Mouse (Mus musculus): ENCODE measurements around the gene Smagp. TPM values are rescaled to one million over a fixed set of nuclear protein-coding genes. Genes with fewer than 3 reads are reported as not detected.

Smagp gene
- polyA plus RNA-seq, 1 experiment from 2014 or later: 5.1 TPM

DNA sequence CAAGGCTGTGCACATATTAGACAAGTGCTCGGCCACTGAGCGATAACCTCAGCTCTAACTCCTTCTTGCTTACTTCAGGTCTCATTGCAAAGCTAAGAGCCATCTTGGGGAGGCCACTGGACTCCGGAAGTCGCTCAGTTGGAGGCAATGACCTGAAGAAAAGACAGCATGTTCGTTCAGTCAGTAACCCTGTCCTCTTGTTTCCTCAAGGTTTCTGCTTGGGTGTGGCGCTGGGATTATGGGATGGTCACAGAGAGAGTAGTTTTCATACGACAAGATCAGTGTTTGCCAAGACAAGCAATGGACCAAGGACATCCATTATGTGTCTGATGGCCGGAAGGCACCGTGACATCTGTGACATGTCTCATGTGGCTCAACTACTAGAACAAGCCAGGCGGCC lies 37.8 kb upstream of the Smagp start:
- Histone ChIP-seq H3K9me3 (no peaks in the 10 kb centered on the region), H3K27ac (no peak overlapping the region), H3K4me1 (no peaks in the 10 kb centered on the region), H3K4me3 (no peak overlapping the region), H3K36me3 (no peaks in the 10 kb centered on the region), H3K9ac (no peak overlapping the region), H3K27me3 (replicated peaks) (no peaks in the 10 kb centered on the region), H3K4me2 (replicated peaks) (no peak overlapping the region)
- WGBS: 90% methylated on average over 10 of the region's 10 CpGs
- ATAC-seq (ENCODE audit: low FRiP score, low read depth): no peak

DNA sequence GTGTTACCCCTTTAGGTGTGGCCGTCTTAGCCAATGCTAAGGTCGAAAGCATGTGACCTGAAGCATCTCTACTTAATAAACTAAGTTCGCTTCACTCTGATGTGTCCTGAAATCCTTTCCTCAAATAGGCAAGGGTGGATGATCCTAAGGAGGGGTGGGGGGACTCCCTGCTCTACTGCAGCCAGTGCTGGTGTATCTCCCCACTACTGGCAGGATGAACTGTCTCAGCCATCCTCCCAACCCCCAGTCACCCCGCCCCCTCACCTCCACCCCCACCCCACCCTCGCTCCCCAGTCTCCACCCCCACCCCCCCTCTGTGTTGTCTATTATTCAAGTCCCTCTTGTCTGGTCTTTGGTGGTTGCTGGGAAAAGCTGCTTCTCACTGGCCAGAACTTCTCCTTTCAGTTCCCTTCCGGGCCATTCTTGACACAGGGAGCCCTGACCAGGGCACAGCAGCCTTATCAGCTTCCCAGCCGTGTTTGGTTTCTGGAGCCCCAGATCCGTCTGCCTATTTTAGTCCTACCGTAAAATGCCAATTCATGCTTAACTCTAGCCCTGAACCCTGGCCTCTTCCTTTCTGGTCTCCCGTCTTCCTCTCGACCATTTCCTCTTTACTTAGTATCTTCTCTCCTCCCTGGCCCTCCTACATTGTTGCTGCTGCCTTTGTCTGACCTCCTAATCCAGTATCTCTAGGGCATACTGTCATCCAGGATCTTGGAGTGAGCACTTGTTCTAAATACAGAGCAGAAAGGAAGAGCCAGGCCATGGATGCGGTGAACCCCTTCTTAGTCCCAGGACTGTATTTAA lies 37.0 kb upstream of the Smagp start:
- WGBS: 41% methylated on average over 12 of the region's 12 CpGs
- no peak overlapping the region for H3K4me2 ChIP-seq (replicated peaks)
- H3K27me3 ChIP-seq (replicated peaks): no peaks in the 10 kb centered on the region
- ATAC-seq (ENCODE audit: low FRiP score, low read depth): no peak
- no peaks in the 10 kb centered on the region for H3K4me1 ChIP-seq
- H3K27ac ChIP-seq: no peak overlapping the region
- no peak overlapping the region for H3K9ac ChIP-seq
- H3K9me3 ChIP-seq: no peaks in the 10 kb centered on the region
- no peak overlapping the region for H3K4me3 ChIP-seq
- H3K36me3 ChIP-seq: no peaks in the 10 kb centered on the region

DNA sequence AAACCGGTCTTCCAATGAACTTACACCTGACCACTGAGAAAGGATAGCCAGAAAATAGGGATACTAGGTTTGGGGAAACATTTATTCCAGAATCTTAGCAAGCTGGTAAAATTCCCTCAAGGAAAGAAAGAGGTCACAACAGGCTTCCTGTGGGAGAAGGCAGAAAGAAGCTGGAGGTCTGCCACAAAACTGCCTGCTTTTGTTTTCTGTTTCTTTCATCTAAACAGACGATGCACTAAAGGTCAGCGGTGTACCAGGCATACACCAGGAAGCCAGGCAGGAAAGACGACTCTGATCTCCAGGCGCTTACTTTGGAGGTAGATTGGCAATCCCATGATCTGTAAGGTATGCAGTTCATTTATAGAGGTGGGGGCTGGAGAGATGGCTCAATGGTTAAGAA lies 34.1 kb upstream of the Smagp start:
- no peak overlapping the region for H3K4me3 ChIP-seq
- no peak for ATAC-seq (ENCODE audit: low FRiP score, low read depth)
- 61% methylated on average over 5 of the region's 5 CpGs for WGBS
- 0 out of 2 replicates have a peak, but pooled peaks cover 6% of the 10 kb centered on the region for H3K4me1 ChIP-seq
- no peak overlapping the region for H3K27ac ChIP-seq
- H3K27me3 ChIP-seq (replicated peaks): no peaks in the 10 kb centered on the region
- H3K4me2 ChIP-seq (replicated peaks): no peak overlapping the region
- H3K9me3 ChIP-seq: no peaks in the 10 kb centered on the region
- no peaks in the 10 kb centered on the region for H3K36me3 ChIP-seq
- no peak overlapping the region for H3K9ac ChIP-seq

DNA sequence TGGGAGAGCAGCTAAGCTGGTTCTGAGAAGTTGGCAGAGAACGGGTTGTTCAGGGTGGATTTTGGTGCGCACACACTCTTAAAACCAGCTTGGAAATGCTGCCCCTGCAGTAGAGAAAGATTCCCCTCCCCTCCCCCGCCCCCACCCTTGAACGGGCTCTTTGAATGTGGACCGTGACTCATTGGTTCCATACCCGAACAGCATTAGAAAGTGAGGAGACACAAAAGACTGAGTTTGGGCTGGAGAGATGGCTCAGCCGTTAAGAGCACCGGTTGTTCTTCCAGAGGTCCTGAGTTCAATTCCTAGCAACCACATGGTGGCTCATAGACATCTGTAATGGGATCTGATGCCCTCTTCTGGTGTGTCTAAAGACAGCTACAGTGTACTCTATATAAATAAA lies 33.3 kb upstream of the Smagp start:
- H3K27ac ChIP-seq: no peak overlapping the region
- no peak for ATAC-seq (ENCODE audit: low FRiP score, low read depth)
- WGBS: 65% methylated on average over 8 of the region's 8 CpGs

DNA sequence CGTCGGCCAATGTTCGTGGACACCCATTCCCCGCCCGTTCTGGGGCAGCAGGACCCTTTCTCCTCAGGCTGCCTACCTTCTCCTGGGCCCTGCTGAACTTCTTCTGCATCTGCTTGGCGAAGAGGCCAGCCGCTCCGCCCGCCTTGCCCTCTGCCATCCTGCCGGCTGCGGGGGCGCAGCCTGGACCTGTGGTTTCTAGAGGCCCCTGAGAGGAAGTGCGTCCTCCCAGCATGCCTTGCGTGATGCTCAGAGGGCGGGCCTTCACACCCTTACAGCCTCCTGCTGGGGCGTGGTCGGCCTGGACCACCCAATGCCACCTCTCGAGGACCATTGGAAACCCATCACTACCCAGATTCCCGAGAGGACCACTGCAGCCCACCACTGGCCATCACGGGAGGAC lies 32.6 kb upstream of the Smagp start, which contains the start of gene Bin2:
TSS of gene Bin2 (minus strand) at position 217 of the 400 bp plus-strand sequence.
- no peak for ATAC-seq (ENCODE audit: low FRiP score, low read depth)
- Histone ChIP-seq H3K4me3 (no peak within 1 kb of the TSS), H3K9me3 (no peaks in the 10 kb centered on the region), H3K36me3 (no peaks in the 10 kb centered on the region), H3K9ac (no peak within 1 kb of the TSS), H3K4me2 (replicated peaks) (no peak within 1 kb of the TSS), H3K27ac (no peak within 1 kb of the TSS), H3K27me3 (replicated peaks) (no peaks in the 10 kb centered on the region), H3K4me1 (0 out of 2 replicates have a peak, but pooled peaks cover 6% of the 10 kb centered on the region)
- 94% methylated on average over 20 of the region's 20 CpGs for WGBS

More for the DNA sequence above, 33.3 kb upstream of the Smagp start:
- Histone ChIP-seq H3K36me3 (no peaks in the 10 kb centered on the region), H3K4me1 (0 out of 2 replicates have a peak, but pooled peaks cover 6% of the 10 kb centered on the region), H3K27me3 (replicated peaks) (no peaks in the 10 kb centered on the region), H3K9me3 (no peaks in the 10 kb centered on the region), H3K9ac (no peak overlapping the region), H3K4me3 (no peak overlapping the region), H3K4me2 (replicated peaks) (no peak overlapping the region)

DNA sequence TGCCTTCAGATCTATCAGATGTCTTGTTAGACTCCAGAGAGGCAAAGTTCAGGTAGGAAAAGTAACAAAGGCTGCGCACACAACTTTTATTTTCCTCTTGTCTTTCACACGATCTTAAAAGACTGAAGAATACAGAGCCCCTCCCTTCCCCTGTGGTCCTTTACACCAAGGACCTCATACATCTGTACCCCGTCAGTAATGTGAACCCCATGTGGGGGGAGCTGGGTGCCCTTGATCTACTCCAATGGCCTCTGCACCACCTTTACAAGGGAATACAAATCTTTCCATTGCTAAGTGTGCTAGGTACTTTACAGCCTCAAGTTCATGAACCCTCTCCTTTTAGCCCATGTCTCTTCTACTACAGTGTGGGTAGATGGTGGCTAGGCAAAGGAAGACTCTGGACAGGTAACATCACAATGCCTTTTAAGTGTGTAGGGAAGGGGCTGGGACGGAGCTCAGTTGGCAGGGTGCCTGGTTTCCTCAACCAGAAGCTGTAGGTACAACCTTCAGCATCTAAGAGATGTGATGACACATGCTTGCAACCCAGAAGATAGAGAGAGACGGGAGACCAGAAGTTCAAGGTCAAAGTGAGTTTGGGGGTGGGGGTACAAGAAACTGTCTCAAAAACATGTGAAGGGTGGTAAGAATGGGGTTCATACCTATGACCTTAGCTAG lies 31.3 kb upstream of the Smagp start:
- WGBS: 80% methylated on average over 5 of the region's 5 CpGs
- Histone ChIP-seq H3K4me2 (replicated peaks) (no peak overlapping the region), H3K36me3 (no peaks in the 10 kb centered on the region), H3K27me3 (replicated peaks) (no peaks in the 10 kb centered on the region), H3K27ac (no peak overlapping the region), H3K9me3 (no peaks in the 10 kb centered on the region), H3K4me3 (no peak overlapping the region), H3K9ac (no peak overlapping the region), H3K4me1 (0 out of 2 replicates have a peak, but pooled peaks cover 6% of the 10 kb centered on the region)
- no peak for ATAC-seq (ENCODE audit: low FRiP score, low read depth)

DNA sequence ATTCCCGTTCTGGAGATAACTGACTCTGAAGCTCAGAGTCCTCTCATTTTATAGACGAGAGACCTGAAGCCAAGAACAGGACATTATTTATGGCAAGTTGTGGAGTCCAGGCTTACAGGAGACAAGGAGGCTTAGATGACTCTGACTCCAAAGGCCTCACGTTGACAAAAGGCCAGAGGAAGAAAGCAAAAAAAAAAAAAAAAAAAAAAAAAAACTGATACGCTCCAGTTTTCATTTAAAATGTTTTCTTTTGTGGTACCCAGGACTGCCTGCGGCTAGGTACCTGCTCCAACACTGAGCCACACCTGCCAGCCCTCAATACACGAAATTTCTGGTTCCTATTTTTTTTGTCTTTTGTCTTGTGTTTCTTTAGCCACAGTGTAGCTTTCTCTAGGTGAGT lies 30.7 kb upstream of the Smagp start:
- H3K4me2 ChIP-seq (replicated peaks): no peak overlapping the region
- 51% methylated on average over 6 of the region's 6 CpGs for WGBS
- H3K4me3 ChIP-seq: no peak overlapping the region
- no peak overlapping the region for H3K27ac ChIP-seq
- no peaks in the 10 kb centered on the region for H3K27me3 ChIP-seq (replicated peaks)
- H3K36me3 ChIP-seq: no peaks in the 10 kb centered on the region
- 0 out of 2 replicates have a peak, but pooled peaks cover 6% of the 10 kb centered on the region for H3K4me1 ChIP-seq
- no peaks in the 10 kb centered on the region for H3K9me3 ChIP-seq
- no peak for ATAC-seq (ENCODE audit: low FRiP score, low read depth)
- H3K9ac ChIP-seq: no peak overlapping the region

DNA sequence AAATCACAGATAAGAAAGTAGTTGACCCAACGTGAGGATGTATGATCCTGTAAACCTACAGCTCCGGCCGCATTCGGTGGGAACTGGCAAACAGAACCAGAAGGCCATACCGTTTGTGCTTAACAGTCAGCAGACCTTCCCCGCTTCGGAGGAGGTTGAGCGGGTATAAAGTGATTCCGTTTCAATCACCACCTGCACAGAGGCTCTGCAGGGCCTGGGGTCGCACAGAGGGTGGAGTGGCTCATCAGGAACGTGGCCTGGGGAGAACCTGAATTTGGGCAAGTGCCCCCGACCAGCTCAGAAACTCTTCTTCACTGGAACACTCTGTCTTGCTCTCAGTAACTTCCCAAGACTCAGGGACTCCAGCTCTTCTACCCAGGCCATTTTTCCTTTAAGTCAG lies 30.1 kb upstream of the Smagp start:
- no peak overlapping the region for H3K4me2 ChIP-seq (replicated peaks)
- no peak for ATAC-seq (ENCODE audit: low FRiP score, low read depth)
- 17% methylated on average over 12 of the region's 12 CpGs for WGBS
- H3K9me3 ChIP-seq: no peaks in the 10 kb centered on the region
- H3K9ac ChIP-seq: no peak overlapping the region
- no peak overlapping the region for H3K4me3 ChIP-seq
- H3K36me3 ChIP-seq: no peaks in the 10 kb centered on the region
- H3K27me3 ChIP-seq (replicated peaks): no peaks in the 10 kb centered on the region
- H3K4me1 ChIP-seq: 0 out of 2 replicates have a peak, but pooled peaks cover 6% of the 10 kb centered on the region
- H3K27ac ChIP-seq: no peak overlapping the region

DNA sequence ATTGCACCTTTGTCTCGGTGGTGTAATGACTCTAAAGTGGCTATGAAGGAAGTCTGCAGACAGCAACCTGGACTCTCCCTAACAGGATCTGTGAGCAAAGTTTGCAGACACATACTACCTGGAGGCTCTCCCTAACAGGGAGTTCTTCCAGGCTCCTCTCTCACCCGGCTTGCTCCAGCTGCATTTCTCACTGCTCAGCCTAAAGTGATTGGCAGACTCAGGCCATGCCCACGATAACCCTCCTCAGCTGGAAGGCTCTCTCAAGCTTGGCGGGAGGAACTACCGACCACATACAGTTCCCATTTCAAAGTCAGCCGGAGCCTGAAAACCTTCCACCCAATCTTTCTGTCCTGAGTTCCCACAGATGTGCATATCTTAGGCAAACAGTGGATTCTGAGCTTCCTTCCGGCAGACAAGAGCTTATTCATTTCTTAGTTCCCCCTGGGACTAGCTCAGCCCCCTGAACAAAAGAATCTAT lies 29.5 kb upstream of the Smagp start:
- no peak overlapping the region for H3K27ac ChIP-seq
- no peaks in the 10 kb centered on the region for H3K27me3 ChIP-seq (replicated peaks)
- H3K4me3 ChIP-seq: no peak overlapping the region
- 0 out of 2 replicates have a peak, but pooled peaks cover 6% of the 10 kb centered on the region for H3K4me1 ChIP-seq
- no peak for ATAC-seq (ENCODE audit: low FRiP score, low read depth)
- no peak overlapping the region for H3K4me2 ChIP-seq (replicated peaks)
- no peak overlapping the region for H3K9ac ChIP-seq
- WGBS: 3% methylated on average over 7 of the region's 7 CpGs
- no peaks in the 10 kb centered on the region for H3K36me3 ChIP-seq
- no peaks in the 10 kb centered on the region for H3K9me3 ChIP-seq

DNA sequence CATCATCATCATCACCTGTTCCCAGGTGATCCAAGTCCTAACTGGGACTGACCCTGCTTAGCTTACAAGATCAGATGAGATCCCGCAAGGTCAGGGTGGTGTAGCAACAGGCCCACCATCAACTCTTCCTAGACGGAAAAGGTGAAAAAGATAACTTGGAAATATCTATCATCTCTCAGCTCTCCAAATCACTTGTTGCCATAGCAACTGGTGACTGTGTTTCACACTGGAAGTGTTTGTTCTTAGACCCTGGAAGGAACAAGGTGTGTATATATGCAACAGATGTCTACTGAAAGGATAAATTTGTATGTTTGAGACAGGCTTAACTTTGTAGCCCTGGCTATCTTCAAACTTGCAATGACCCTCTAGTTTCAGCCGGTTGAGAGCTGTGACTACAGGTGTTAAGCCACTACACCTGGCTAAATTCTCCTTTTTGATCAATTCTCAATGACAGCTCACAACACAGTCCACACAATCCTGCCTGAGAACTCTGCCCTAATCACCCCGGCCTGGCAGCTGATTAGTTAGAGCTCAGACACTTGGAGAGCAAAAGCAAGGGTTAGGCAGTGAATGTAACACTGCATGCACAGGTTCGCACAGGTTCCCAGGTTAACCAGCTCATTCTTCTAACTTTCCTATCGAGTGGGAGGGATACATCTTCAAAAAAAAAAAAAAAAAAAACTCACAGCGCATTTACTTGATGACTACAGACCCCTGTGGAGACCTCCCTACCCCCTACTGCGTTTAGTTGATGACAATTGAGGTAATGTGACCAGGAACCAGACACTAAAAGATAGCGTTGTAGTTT lies 28.9 kb upstream of the Smagp start:
- 31% methylated on average over 9 of the region's 9 CpGs for WGBS
- no peak overlapping the region for H3K27ac ChIP-seq
- no peak overlapping the region for H3K4me3 ChIP-seq
- no peak overlapping the region for H3K4me2 ChIP-seq (replicated peaks)
- no peaks in the 10 kb centered on the region for H3K27me3 ChIP-seq (replicated peaks)
- H3K4me1 ChIP-seq: 0 out of 2 replicates have a peak, but pooled peaks cover 6% of the 10 kb centered on the region
- H3K9me3 ChIP-seq: no peaks in the 10 kb centered on the region
- H3K36me3 ChIP-seq: no peaks in the 10 kb centered on the region
- ATAC-seq (ENCODE audit: low FRiP score, low read depth): no peak
- no peak overlapping the region for H3K9ac ChIP-seq

DNA sequence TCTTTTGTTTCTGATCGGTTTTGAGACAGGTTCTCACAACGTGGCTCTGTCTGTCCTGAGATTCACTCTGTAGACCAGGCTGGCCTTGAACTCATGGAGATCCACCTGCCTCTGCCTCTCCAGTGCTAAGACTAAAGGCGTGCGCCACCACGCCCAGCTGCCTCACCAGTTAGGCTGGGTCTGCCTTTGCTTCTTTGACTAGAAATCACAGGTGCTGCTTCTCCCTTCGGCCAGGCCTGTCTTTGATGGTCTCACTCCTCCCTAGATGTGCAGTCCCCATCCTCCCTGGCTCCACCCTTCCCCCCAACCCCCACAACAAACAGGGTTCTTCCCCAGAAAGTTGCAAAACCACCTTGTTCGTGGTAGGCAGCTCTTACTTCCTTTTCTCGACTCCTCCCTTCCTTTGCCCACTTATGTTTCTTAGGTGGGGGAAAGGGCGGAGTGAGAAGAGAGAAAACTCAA lies 28.1 kb upstream of the Smagp start:
- H3K36me3 ChIP-seq: no peaks in the 10 kb centered on the region
- H3K27me3 ChIP-seq (replicated peaks): no peaks in the 10 kb centered on the region
- H3K9me3 ChIP-seq: no peaks in the 10 kb centered on the region
- H3K9ac ChIP-seq: no peak overlapping the region
- no peak overlapping the region for H3K4me2 ChIP-seq (replicated peaks)
- ATAC-seq (ENCODE audit: low FRiP score, low read depth): no peak
- H3K4me1 ChIP-seq: 0 out of 2 replicates have a peak, but pooled peaks cover 6% of the 10 kb centered on the region
- no peak overlapping the region for H3K4me3 ChIP-seq
- 76% methylated on average over 9 of the region's 9 CpGs for WGBS
- no peak overlapping the region for H3K27ac ChIP-seq

DNA sequence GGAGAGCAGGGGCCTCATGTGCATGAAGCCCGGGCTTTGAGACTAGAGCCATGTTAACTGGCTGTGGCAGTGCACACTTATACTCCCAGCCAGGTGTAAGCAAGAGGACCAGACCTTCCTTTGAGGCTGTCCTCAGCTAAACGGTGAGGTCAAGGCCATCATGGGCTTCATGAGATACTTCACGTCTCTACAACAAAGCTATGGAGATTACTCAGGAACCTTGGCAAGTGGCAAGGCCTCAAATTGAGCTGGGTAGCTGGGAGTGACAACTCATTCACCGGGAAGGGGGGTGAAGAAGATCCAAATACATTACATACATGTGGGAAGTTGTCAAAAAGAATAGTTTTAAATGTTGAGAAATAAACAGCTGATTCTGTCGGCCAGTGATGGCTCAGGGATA lies 24.1 kb upstream of the Smagp start:
- Histone ChIP-seq H3K9me3 (no peaks in the 10 kb centered on the region), H3K36me3 (no peaks in the 10 kb centered on the region), H3K9ac (no peak overlapping the region), H3K4me2 (replicated peaks) (no peak overlapping the region), H3K27me3 (replicated peaks) (no peaks in the 10 kb centered on the region), H3K4me1 (no peaks in the 10 kb centered on the region), H3K4me3 (no peak overlapping the region), H3K27ac (no peak overlapping the region)
- no peak for ATAC-seq (ENCODE audit: low FRiP score, low read depth)
- 89% methylated on average over 5 of the region's 5 CpGs for WGBS
